Mouse (Mus musculus): ENCODE results near the gene Lce1i. TPM values are rescaled to one million over a fixed set of nuclear protein-coding genes. Genes with fewer than 3 reads are reported as not detected.
"Not testable (repeated sequence)": the region's sequence is repeated elsewhere in the genome, so short reads cannot be mapped to it uniquely, and the experiment has no call there.

Lce1i gene
- polyA plus RNA-seq (2015; fragmentation: Nextera tagmentation; extraction: Ambion mirVana) = not detected in 2 replicates

DNA sequence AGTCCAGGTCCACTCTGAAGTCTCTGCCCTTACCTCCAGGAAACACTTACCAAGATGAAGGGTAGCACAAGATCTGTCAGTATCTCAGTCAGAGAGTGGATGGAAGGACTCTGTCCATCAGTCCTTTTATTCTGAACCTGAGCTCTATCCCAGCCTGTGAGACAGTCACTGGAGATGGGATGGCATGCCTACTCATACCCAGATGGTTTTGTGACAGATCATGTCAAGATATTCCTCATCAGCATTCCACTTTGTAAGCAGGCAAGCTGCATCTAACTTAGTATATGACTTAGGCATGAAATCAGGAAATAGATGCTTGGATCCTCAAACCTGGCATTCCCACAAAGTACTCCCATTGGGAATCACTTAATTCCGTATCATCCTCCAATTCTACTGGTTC is at the start of gene Lce1i:
TSS of gene Lce1i (minus strand) at position 101 of the 400 bp plus-strand sequence.
- ATAC-seq (ENCODE audit: low FRiP score, low read depth) = no peak
- H3K4me1 ChIP-seq = no peaks in the 10 kb centered on the region
- no peaks in the 10 kb centered on the region for H3K27me3 ChIP-seq
- no peak within 1 kb of the TSS for H3K4me3 ChIP-seq
- H3K36me3 ChIP-seq = no peaks in the 10 kb centered on the region
- WGBS = 67% methylated on average over 1 of the region's 1 CpGs
- no peak within 1 kb of the TSS for H3K9ac ChIP-seq
- H3K9me3 ChIP-seq = no peaks in the 10 kb centered on the region
- H3K4me2 ChIP-seq (replicated peaks) = no peak within 1 kb of the TSS
- H3K27ac ChIP-seq = no peak within 1 kb of the TSS

DNA sequence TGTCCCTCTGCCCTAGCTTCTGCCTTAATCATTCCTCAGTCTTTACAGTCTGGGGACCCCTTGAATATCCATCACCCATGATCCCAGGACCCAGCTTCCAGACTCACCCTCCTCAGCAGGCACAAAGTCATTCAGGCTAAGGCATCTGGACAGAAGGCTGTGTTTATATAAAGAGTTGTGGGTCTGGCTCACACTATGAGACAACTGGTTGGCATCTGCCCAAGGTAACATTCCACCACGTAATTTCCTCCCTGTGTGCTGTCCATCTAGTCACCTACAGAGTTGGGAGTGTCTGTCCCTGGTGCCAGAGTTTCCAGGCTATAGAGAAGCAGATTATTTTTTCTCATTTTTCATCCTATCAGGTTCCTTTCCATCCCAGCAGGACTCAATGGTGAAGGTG is 48.4 kb upstream of the Lce1i start, which contains the start of gene Kprp:
TSS of gene Kprp (minus strand) at position 140 of the 400 bp plus-strand sequence.
- Histone ChIP-seq H3K4me2 (replicated peaks) (no peak within 1 kb of the TSS), H3K4me1 (no peaks in the 10 kb centered on the region), H3K36me3 (no peaks in the 10 kb centered on the region), H3K27ac (no peak within 1 kb of the TSS), H3K4me3 (no peak within 1 kb of the TSS), H3K9me3 (no peaks in the 10 kb centered on the region), H3K27me3 (no peaks in the 10 kb centered on the region), H3K9ac (no peak within 1 kb of the TSS)
- 56% methylated on average over 1 of the region's 1 CpGs for WGBS
- ATAC-seq (ENCODE audit: low FRiP score, low read depth) = no peak

DNA sequence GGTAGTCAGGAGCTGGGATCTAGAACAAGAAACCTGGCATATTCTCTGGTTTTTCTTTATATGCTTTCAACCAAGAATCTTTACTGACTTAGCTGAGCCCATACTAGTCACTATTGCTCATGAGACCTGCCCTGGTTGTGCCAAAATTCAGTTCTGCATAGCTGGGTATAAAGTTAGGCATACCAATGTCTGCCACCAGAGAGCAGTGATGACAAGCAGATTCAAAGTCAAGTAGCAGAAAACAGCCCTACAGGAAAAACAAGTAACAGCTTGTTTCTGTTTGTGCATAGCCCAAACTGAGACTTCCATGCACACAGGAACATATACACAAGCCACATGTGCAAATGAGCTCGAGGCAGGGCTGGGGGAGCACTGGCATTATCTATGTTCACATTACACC is 47.1 kb upstream of the Lce1i start:
- Histone ChIP-seq H3K4me2 (replicated peaks) (no peak overlapping the region), H3K9me3 (no peaks in the 10 kb centered on the region), H3K27me3 (no peaks in the 10 kb centered on the region), H3K27ac (no peak overlapping the region), H3K4me1 (no peaks in the 10 kb centered on the region), H3K36me3 (no peaks in the 10 kb centered on the region), H3K9ac (no peak overlapping the region), H3K4me3 (no peak overlapping the region)
- 32% methylated on average over 1 of the region's 1 CpGs for WGBS
- ATAC-seq (ENCODE audit: low FRiP score, low read depth) = no peak

DNA sequence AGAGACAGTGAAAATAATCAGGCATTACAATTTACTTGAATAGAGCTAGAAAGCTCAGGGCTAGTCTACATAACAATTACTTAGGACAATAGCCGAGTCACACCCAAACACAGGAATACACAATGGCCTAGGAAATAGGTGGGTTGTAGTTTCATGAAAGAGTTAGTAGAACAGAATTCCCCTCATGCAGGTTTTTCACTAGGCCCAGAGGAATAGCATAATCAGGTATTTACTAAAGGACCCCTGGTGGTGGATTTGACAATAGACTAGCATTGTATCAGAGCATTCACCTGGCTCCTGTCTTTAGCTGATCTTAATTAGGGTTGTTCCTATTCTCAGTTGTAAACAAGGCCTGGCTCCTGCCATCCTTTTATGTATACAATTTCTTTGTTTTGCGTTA is 37.3 kb upstream of the Lce1i start:
- H3K9ac ChIP-seq; H3K27ac ChIP-seq; H3K4me2 ChIP-seq (replicated peaks); H3K27me3 ChIP-seq; H3K4me3 ChIP-seq; H3K4me1 ChIP-seq; H3K9me3 ChIP-seq; ATAC-seq (ENCODE audit: low FRiP score, low read depth); H3K36me3 ChIP-seq: not testable (repeated sequence)
- WGBS = 83% methylated on average over 2 of the region's 2 CpGs

DNA sequence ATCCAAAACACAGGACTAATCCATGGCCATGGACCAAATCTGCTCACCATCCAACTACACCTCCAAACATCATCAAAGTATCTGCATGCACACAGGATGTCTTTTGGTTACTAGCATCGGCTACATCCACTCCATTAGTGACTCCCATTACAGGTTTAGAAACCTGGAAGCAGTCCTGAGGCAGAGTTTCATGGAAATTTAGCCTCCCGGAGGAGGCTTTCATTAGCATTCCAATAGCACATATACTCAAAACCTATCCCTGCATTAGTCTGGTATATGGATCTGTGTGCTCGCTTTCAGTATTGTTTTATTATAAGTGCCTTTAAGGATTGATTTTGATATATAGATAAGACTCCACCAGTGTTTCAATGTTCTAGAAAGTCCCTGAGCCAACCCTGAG is 36.9 kb upstream of the Lce1i start:
- H3K4me3 ChIP-seq = no peak overlapping the region
- H3K27me3 ChIP-seq = no peaks in the 10 kb centered on the region
- ATAC-seq (ENCODE audit: low FRiP score, low read depth) = no peak
- H3K4me1 ChIP-seq = no peaks in the 10 kb centered on the region
- H3K9me3 ChIP-seq = no peaks in the 10 kb centered on the region
- no peak overlapping the region for H3K27ac ChIP-seq
- H3K9ac ChIP-seq = no peak overlapping the region
- 85% methylated on average over 3 of the region's 3 CpGs for WGBS
- H3K36me3 ChIP-seq = no peaks in the 10 kb centered on the region
- H3K4me2 ChIP-seq (replicated peaks) = no peak overlapping the region

DNA sequence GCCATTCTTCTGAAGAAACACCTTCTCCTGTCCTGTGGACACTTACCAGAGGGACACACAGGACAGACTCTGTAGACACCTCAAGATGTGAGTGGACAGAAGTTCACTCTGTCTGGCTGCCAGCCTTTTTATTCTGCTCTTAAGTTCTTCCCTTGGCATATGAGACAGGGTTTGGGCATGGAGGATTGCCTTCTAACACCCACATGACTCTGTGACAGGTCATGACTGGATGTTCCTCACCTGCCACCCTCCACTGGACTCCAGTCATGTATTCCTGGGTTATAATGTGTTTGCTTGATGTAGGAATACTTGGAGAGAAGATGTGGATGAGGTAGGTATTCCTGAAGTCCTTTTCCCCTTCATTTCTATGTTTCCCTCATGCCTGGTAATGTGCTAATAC is 29.1 kb upstream of the Lce1i start, which contains the start of gene Lce1k:
TSS of gene Lce1k (minus strand) at position 101 of the 400 bp plus-strand sequence.
- H3K36me3 ChIP-seq = no peaks in the 10 kb centered on the region
- no peak within 1 kb of the TSS for H3K4me2 ChIP-seq (replicated peaks)
- H3K4me3 ChIP-seq = no peak within 1 kb of the TSS
- no peaks in the 10 kb centered on the region for H3K27me3 ChIP-seq
- H3K27ac ChIP-seq = no peak within 1 kb of the TSS
- H3K9ac ChIP-seq = no peak within 1 kb of the TSS
- H3K4me1 ChIP-seq = no peaks in the 10 kb centered on the region
- no peak for ATAC-seq (ENCODE audit: low FRiP score, low read depth)
- H3K9me3 ChIP-seq = no peaks in the 10 kb centered on the region

DNA sequence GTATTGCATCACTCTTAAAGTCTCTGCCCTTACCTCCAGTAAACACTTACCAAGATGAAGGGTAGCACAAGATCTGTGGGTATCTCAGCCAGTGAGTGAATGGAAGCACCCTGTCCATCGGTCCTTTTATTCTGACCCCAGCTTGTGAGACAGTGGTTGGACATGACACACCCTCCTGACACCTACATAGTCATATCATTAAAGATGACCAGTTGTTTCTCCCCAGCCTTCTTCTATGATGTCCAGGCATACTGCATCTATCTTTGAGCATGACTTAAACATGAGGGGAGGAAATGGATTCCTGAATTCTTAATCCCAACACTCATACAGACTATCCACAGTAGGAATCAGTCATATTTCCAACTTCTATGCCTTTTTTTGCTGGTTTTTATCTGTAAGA is 11.7 kb upstream of the Lce1i start, which contains the start of gene Lce1j:
TSS of gene Lce1j (minus strand) at position 101 of the 400 bp plus-strand sequence.
- H3K27me3 ChIP-seq = no peaks in the 10 kb centered on the region
- H3K4me1 ChIP-seq = no peaks in the 10 kb centered on the region
- H3K4me3 ChIP-seq = no peak within 1 kb of the TSS
- H3K9me3 ChIP-seq = no peaks in the 10 kb centered on the region
- WGBS = 83% methylated on average over 1 of the region's 1 CpGs
- no peak within 1 kb of the TSS for H3K9ac ChIP-seq
- ATAC-seq (ENCODE audit: low FRiP score, low read depth) = no peak
- H3K36me3 ChIP-seq = no peaks in the 10 kb centered on the region
- no peak within 1 kb of the TSS for H3K4me2 ChIP-seq (replicated peaks)
- H3K27ac ChIP-seq = no peak within 1 kb of the TSS

DNA sequence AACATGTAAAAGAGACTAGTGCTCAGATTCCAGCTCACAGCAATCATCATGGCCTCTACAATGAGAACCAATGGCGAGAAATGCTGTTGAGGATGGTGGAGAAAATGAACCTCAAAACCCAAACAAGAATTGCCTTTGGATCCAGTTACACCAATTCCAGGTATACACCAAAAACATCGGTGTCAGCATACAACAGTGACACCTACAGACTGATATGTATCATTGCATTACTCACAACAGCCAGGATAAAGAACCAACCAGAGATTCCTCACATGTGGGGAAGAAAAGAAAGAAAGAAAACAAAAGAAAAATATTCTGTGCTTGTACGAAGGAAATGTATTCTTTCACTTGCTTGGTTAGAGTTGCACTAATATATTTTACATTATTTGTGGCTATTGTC is 7.1 kb downstream of the Lce1i start:
- H3K4me3 ChIP-seq = no peak overlapping the region
- WGBS = 16% methylated on average over 3 of the region's 3 CpGs
- no peak overlapping the region for H3K27ac ChIP-seq
- no peak overlapping the region for H3K4me2 ChIP-seq (replicated peaks)
- no peaks in the 10 kb centered on the region for H3K36me3 ChIP-seq
- H3K27me3 ChIP-seq = no peaks in the 10 kb centered on the region
- H3K9me3 ChIP-seq = no peaks in the 10 kb centered on the region
- ATAC-seq (ENCODE audit: low FRiP score, low read depth) = no peak
- H3K9ac ChIP-seq = no peak overlapping the region
- no peaks in the 10 kb centered on the region for H3K4me1 ChIP-seq

DNA sequence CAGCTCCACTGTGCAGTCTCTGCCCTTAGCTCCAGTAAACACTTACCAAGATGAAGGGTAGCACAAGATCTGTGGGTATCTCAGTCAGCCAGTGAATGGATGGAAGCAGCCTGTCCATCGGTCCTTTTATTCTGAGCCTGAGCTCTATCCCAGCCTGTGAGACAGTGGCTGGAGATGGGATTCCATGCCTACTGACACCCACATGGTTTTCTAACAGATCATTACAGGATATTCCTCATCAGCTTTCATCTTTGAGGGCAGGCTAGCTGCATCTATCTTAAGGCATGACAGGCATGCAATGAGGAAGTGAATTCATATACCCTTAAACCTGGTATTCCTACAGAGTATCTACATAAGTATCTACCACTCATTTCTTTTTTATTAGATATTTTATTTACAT is 13.7 kb downstream of the Lce1i start, which contains the start of gene Lce1h:
TSS of gene Lce1h (minus strand) at position 101 of the 400 bp plus-strand sequence.
- Histone ChIP-seq H3K9ac (no peak within 1 kb of the TSS), H3K36me3 (no peaks in the 10 kb centered on the region), H3K27me3 (no peaks in the 10 kb centered on the region), H3K4me2 (replicated peaks) (no peak within 1 kb of the TSS), H3K27ac (no peak within 1 kb of the TSS), H3K4me1 (no peaks in the 10 kb centered on the region), H3K9me3 (no peaks in the 10 kb centered on the region), H3K4me3 (no peak within 1 kb of the TSS)
- WGBS = 82% methylated on average over 1 of the region's 1 CpGs
- ATAC-seq (ENCODE audit: low FRiP score, low read depth) = no peak

DNA sequence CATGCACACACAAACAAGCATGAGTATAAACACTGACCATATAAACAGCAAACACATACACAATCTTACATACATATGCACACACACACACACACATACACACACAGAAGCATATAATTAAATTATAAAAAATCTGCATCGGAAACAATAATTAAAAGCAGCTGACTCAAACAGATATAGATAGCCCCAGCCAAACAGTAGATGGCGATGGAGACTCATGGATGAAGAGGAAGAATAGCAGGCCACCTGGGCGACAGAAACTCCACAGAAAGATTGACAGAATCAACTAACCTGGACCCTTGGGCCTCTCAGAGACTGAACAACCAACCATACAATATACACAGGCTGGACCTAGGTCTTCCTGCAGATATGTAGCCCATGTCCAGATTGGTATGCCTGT is 25.5 kb downstream of the Lce1i start:
- Histone ChIP-seq H3K4me1 (no peaks in the 10 kb centered on the region), H3K4me3 (no peak overlapping the region), H3K27ac (no peak overlapping the region), H3K36me3 (no peaks in the 10 kb centered on the region), H3K9me3 (no peaks in the 10 kb centered on the region), H3K9ac (no peak overlapping the region), H3K27me3 (no peaks in the 10 kb centered on the region), H3K4me2 (replicated peaks) (no peak overlapping the region)
- WGBS = 29% methylated on average over 3 of the region's 3 CpGs
- no peak for ATAC-seq (ENCODE audit: low FRiP score, low read depth)

DNA sequence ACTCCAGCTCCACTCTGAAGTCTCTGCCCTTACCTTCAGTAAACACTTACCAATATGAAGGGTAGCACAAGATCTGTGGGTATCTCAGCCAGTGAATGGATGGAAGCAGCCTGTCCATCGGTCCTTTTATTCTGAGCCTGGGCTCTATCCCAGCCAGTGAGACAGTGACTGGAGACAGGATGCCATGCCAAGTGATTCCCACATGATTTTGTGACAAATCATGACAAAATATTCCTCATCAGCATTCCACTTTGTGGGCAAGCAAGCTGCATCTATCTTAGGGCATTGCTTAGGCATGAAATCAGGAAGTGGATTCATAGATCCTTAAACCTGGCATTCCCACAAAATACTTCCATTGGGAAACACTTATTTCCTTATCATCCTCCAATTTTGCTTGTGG is 26.5 kb downstream of the Lce1i start, which contains the start of gene Lce1g:
TSS of gene Lce1g (minus strand) at position 101 of the 400 bp plus-strand sequence.
- no peaks in the 10 kb centered on the region for H3K27me3 ChIP-seq
- no peaks in the 10 kb centered on the region for H3K4me1 ChIP-seq
- no peak within 1 kb of the TSS for H3K27ac ChIP-seq
- H3K4me3 ChIP-seq = no peak within 1 kb of the TSS
- no peak within 1 kb of the TSS for H3K9ac ChIP-seq
- H3K4me2 ChIP-seq (replicated peaks) = no peak within 1 kb of the TSS
- H3K36me3 ChIP-seq = no peaks in the 10 kb centered on the region
- no peak for ATAC-seq (ENCODE audit: low FRiP score, low read depth)
- H3K9me3 ChIP-seq = no peaks in the 10 kb centered on the region
- 83% methylated on average over 1 of the region's 1 CpGs for WGBS

DNA sequence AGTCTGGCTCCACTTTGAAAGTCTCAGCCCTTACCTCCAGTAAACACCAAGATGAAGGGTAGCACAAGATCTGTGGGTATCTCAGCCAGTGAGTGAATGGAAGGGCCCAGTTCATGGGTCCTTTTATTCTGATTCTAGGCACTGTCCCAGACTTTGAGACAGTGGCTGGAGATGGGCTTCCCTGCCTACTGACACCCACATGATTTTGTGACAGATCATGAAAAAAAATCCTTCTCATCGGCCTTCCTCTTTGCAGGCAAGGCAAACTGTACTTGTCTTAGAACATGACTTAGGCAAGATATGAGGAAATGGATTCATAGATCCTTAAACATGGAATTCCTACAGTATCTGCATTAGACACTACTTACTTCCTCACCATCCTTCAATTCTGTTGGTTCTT is 39.7 kb downstream of the Lce1i start, which contains the start of gene Gm38119:
TSS of gene Gm38119 (minus strand) at position 101 of the 400 bp plus-strand sequence.
- no peak for ATAC-seq (ENCODE audit: low FRiP score, low read depth)
- Histone ChIP-seq H3K4me3 (no peak within 1 kb of the TSS), H3K9me3 (no peaks in the 10 kb centered on the region), H3K4me1 (no peaks in the 10 kb centered on the region), H3K27ac (no peak within 1 kb of the TSS), H3K36me3 (no peaks in the 10 kb centered on the region), H3K27me3 (no peaks in the 10 kb centered on the region), H3K9ac (no peak within 1 kb of the TSS), H3K4me2 (replicated peaks) (no peak within 1 kb of the TSS)
- 76% methylated on average over 1 of the region's 1 CpGs for WGBS

Data from limb, embryonic 13.5 days (tissue).